Mouse (Mus musculus): ENCODE measurements around the gene Ldhd.

The Ldhd gene

DNA sequence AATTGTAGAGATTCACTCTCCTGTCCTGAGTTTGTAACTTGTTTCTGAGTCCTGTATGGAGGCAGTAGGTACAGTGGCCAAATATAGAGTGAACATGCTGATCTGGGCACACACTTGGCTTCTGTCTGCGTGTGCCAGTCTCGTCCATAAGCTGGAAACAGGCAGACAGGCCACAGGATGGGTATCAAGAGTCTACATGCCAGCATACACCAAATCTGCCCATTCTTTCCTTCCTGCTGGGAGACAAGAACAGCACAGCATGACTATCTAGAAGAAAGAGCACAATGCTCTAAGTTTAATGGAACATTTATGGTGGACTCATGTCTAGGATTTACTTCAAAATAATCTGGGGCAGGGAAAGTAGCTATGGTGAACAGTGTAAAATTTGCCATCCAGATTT lies 35.2 kb downstream of the Ldhd start:
- no peak for DNase-seq (ENCODE audit: extremely low read depth, low read depth)

DNA sequence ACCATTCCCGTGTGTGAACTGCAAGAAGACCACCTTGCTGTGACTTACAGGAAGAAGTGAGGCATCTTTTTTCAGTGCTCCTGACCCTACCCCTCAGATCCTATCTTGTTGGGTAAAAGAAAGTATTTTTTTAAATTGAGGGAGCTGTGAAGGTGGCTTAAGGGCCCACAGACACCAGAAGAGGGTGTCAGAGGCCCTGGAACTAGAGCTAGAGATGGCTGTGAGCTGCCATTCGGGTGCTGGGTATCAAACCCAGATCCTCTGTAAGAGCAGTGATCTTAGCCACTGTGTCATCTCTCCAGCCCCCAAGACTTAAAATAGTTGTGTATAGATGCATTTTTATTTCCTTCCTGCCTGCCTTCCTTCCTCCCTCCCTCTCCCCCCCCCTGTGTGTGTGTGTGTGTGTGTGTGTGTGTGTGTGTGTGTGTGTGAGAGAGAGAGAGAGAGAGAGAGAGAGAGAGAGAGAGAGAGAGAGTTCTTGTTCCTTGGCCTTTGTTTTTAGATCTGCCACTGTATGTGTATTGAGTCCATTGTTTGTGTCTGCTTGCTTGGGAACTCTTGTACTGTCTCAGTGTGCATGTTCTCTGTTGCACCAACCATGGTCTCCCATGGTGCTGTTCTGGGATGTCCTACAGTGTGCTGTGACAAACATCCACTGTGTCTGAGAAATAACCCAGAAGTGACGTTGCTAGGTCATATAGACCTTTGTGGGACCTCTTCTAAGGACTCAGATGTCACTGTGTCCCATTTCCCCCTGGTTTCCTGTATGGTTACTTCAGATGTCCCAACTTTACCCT lies 35.9 kb downstream of the Ldhd start:
- no peak for DNase-seq (ENCODE audit: extremely low read depth, low read depth)

DNA sequence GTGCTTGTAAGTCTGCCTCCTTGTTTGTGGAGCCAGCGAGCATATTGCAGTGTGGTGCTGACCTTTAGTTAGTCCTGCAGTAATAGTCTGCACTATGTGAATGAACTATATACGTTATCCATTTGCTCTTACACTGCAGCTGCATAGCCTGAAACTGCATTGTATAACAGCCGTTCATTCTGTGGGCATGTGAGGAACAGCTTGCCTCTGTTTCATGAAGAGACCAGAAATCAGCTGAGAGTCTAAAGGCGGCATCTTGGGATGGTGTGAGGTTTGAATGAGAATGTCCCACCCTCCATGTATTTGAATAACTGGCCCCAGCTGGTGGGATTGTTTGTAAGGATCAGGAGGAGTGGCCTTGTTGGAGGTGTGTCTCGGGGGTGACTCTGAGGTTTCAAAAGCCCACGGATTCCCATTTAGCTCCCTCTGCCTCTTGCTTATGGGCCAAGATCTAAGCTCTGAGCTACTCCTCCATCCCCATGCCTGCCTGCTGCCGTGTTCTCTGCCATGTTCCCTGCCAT lies 37.7 kb downstream of the Ldhd start:
- DNase-seq (ENCODE audit: extremely low read depth, low read depth) = no peak

DNA sequence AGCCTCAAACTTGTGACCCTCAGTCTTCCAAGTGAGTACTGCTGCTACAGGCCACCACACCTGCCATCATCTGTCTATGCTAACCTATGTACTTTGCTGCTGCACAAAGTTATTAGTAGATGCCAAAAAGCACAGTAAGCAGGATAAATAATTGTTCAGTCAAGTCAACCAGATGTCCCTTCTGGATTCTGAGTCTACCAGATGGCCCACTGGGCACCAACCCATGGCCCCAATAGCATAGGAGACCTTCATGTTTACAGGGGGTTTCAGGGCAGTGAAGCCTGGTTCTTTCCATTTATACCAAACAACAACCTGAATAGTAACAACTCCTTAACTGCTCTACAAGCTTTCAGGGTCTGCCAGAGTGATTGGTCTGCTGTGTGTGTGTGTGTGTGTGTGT lies 39.0 kb downstream of the Ldhd start:
- no peak for DNase-seq (ENCODE audit: extremely low read depth, low read depth)

DNA sequence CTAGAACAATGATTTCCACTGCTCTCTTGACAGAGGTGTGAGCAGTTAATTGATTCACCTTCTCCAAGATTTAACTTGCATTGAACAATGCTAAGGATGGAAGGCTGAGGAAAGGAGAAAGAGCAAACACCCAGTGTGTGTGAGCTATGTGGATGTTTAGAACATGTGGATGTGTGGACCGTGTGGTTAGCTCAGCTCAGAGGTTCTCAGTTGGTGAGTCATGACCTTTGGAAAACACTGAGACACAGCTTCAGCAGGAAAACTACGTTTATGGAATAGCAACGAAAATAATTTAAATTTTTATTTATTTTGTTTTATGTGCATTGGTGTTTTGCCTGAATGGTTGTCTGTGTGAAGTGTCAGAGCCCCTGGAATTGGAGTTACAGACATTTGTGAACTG lies 40.0 kb downstream of the Ldhd start:
- DNase-seq (ENCODE audit: extremely low read depth, low read depth) = no peak

DNA sequence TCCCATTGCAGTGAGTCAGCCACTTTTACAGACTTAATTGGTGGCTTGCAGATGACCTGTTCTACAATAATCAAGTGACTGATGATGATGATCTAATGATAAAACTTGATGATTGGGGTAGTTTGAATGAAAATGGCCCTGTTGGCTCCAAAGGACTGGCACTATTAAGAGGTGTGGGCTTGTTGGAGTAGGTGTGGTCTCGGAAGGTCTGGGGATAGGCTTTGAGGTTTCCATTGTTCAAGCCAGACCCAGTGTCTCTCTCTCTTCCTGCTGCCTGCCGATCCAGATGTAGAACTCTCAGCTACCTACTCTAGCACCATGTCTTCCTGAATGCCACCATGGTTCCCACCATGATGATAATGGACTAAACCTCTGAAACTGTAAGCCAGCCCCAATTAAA lies 41.8 kb downstream of the Ldhd start:
- no peak for DNase-seq (ENCODE audit: extremely low read depth, low read depth)

DNA sequence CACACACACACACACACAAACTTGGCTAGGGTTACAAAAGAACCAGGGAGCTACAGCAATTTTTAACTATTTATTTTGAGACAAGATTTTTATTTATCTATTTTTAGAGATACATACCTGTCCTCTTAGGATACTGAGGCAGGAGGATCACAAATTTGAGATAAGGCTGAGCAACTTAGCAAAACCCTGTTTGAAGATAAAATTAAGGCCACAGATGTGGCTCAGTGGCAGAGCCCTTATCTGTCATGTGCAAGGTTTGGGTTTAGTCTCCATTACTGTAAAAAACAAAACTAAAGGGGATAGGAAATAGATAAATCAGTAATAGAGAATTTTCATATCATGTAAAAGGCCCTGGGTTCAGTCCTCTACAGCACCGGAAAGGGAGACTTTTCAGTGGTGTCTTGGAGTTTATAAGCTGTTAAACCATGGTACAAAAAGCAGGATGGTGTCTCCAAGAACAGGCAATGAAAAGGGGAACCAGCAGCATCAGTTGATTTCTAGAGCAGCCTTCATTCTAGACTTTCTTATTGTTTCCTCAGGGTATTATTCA lies 42.6 kb downstream of the Ldhd start:
- peak; percentile 68 for DNase-seq (ENCODE audit: extremely low read depth, low read depth)

DNA sequence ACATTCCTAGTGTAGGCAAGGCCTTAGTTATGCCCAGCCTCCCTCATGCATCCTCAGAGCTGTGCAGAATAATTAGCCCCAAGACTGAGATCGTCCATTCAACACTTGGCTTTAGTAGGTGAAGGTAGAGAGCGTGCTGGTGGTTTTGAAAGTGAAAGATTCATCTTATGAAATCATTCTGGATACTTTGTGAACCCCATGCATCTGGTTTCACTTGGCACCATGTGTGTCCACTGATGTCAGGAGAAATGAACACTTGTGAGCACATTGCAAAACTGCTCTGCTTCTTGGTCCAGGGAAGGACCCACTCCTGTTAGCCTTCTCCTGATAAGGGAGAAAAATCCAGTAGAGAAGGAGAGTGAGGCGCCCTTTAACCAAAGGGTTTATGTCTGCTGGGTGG lies 45.2 kb downstream of the Ldhd start:
- DNase-seq (ENCODE audit: extremely low read depth, low read depth) = no peak

DNA sequence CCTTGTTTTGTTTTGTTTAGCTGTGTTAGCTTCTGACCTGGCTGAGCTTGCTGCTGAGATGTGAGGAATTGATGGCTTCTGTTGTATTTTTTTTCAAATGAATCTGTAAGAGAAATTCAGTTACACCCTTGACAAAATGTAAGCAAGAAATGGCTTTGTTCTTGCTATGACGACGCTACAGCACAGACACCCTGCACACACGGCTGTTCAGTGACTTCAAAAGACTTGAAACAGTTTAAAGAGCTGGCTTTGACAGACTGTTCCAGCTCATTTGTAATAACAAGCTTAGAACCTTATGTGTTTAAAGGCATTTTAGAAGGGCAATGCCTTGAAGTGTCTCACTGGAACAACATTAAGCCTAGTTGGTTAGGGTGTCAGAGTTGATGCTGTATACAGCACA lies 47.8 kb downstream of the Ldhd start:
- DNase-seq (ENCODE audit: extremely low read depth, low read depth) = no peak

DNA sequence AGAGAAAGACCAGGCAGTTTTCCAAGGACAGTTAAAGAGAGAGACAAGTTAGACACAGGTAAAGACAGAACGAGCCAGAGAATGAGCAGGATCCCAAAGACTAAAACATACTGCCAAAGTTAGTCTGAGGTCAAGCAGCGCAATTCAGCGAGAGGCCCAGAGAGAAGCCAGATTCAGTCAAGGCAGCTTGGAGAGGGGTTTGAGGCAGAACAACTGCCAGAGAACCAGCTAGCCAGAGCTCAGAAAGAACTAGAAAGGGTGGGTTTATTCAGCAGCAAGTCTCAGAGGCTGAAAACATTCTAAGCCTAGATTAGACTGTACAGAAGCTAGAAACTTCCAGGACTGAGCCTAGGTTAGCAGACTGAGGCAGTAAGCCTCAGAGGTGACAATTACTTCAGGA lies 49.9 kb downstream of the Ldhd start:
- DNase-seq (ENCODE audit: extremely low read depth, low read depth) = no peak

DNA sequence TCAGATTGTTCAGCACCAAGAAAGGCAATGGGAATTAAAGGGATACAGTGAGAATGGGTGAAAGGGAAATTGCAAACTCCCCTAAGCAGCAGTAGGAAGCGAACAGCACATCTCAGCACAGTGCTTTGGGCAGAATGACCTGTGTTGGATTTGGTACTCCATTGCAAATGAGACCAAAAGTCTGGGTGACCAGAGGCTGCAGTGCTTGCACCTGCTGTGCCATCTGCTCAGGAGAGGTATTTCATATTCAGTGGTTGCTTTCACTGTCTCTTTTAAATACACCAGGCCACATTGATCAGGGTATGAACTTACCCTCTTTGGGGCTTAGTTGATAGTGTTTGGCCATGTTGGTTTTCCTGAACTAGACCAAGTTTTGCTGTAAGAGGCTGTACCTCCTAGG lies 50.9 kb downstream of the Ldhd start:
- DNase-seq (ENCODE audit: extremely low read depth, low read depth) = no peak

DNA sequence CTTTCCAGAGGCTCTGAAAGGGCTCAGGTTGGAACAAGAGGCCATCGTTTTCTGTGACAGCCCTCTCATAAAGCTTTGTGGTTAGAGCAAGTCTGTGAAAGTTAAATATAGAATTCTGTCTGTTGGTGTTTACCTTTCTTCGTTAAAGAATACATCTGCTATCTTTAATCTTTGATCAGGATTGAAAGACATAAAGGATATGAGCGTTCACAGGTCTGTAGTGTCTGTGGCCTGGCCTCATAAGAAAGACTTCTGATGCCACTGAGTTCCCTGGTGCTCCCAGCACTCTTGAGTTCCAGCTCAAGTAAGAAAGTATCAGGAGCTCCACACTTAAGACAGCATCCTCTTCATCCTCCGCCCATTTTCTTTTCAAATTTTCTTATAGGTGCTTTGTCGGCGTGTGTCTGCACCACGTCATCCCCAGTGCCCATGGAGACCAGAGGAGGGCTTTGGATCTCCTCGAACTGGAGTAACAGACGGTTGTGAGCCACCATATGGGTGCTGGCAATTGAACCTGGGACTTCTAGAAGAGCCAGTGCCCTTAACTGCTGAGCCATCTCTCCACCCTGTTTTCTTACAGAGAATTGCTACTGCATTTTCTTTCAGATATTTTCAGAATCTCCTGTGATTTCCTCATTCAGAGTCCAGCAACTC lies 52.2 kb downstream of the Ldhd start:
- no peak for DNase-seq (ENCODE audit: extremely low read depth, low read depth)

DNA sequence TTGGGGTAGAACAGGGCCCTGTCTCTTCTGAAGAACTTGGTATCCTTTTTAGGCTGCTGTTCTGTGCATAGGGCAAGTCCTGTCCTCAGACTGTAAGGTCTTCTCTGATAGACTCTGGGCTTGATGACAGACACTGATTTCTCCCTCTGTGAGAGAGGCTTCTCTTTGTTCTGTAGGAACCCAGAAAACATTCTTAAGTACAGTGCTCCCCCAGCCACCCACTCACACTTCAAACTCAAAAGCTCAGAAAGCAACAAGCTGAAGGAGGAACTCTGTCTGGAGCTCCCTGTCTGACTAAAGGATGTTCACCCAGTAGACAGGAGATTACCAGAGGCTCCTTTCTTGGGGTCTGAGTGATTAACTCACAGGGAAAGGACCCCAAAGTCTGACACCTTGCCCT lies 53.7 kb downstream of the Ldhd start:
- DNase-seq (ENCODE audit: extremely low read depth, low read depth) = no peak

DNA sequence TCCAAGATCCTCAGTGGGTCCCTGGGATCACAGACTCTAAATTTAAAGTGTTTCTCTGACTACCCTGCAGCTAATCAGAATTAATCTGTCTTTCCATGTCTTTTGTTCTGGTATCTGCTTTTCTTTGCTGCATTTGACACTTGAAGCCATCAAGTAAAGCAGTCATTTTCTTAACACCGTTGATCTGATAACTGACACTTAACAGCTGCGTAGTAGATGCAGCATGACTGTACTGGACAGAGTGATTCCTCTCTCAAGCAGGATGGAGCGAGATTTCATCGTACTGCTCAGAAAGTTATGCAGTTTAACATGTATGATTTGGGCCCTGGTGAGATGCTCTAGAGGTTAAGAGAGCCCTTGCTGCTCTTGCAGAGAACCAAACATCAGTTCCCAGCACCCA lies 54.7 kb downstream of the Ldhd start:
- DNase-seq (ENCODE audit: extremely low read depth, low read depth) = no peak

DNA sequence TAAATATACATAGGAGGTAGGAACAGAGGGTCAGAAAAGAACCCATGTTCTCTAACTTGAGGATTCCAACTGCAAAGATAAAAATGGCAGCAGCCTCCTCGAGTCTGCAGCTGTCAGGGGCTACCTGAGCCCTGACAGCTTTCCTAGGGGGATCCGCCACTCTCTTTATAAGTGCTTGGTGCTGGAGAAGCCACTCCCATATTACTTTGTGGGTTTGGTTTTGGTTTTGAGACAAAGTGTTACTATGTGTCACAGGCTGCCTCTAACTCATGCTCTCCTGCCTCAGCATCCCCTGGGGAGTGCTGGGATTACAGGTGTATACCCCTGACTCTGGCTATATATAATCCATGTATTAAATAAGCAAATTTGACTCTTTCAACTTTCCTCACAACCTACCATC lies 56.2 kb downstream of the Ldhd start:
- no peak for DNase-seq (ENCODE audit: extremely low read depth, low read depth)
